ENCODE assay signal across 11 mouse cellular contexts in genomic region chr14:100109563-100109962, GRCm38 (mm10).
DNase-seq lines count a peak whose midpoint lies in the region.
"Had no signal": no experiment of that assay in that cellular context is flagged by ENCODE, and none has a peak within 500 bp of the region (broad histone marks: within the 10 kb centered on the region; RNA-seq: fewer than 3 reads in every experiment).

No protein-coding gene starts in this region.

- DNase-seq in embryo, embryonic 10 days (ENCODE audit: low spot score) = peak; percentile 32
- no peak for DNase-seq in embryo, embryonic 10.5 days (ENCODE audit: low spot score)
- DNase-seq in ES-CJ7 (ENCODE audit: low read depth, low spot score) = peak; percentile 85
- peak; percentile 87 for DNase-seq in ZHBTc4 (ENCODE audit: low read depth, low spot score)
- peak; percentile 45 for DNase-seq in retina, postnatal 1 day
- no peak for DNase-seq in spleen, postnatal 36 days (ENCODE audit: low spot score in 2 of 2)
- no peak for DNase-seq in kidney, adult 9 months
- DNase-seq: adrenal gland, adult 8-10 months; adrenal gland, postnatal 36 days; gastrocnemius, adult 2 months; gastrocnemius, postnatal 25 days had no signal

Comparison
In these comparisons a context has a peak if more than half of its experiments do, and no peak if none do; other contexts are left out.
1. DNase-seq: peak in embryo, embryonic 10 days (single experiment), ES-CJ7 (single experiment), ZHBTc4 (single experiment) and retina, postnatal 1 day (single experiment); none in embryo, embryonic 10.5 days (single experiment), spleen, postnatal 36 days (0 of 2) and kidney, adult 9 months (single experiment).